Mouse (Mus musculus): ENCODE data around the gene 4931417E11Rik. TPM values are rescaled to one million over a fixed set of nuclear protein-coding genes. Genes with fewer than 3 reads are reported as not detected.

4931417E11Rik gene
- total RNA-seq (2017): not detected in 2 replicates

DNA sequence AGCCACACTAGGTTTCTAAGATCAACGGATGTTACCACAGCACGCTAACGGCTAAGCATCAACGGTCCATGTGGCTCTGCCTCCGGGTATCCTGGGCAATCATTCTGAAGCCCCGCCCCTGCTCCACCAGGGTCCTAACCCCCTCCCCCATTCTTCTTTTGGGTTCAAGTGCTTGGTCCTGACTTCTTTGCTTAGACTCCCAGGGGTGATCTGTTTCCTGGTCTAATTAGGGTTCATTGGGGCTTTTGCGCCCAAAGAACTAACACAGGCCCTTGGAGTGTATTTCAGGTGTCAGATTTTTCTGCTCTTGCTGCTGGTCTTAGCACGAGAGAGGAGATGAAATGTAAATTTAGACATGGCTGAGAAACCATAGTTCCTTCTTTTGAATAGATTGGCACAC is at the start of gene 4931417E11Rik:
Gene 4931417E11Rik, minus strand, starts transcription at position 101 of the 400 bp plus-strand sequence.
- no peak for ATAC-seq (ENCODE audit: extremely low read depth, insufficient number of reproducible peaks, low FRiP score, poor library complexity, severe bottlenecking)

DNA sequence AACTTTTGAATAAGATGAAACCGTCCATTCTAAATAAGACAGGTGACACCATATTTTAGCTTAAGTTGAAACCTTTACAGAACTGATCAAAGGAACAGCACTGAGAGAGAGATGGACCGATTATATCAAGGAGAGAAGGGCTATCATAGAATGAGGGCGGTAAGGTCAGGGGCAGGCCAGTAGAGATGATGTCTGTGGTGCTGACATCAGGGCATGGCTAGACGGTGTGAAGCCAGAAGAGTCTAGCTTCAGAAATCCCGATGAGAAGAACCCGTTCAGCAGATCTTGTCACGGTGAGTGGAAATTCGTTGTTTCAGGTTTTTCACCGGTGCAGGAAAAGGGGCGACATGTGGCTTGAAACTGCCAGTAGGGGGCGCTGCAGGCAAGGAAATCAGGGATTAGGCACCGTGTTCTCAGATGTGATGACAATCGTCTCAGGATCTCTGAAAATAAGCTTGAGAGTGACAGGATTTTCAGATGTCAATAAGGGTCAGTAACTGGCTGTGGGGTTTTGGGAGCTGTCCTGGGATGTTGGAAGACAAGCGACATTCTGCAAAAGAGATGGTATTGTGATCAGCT is 48.4 kb upstream of the 4931417E11Rik start:
- no peak for ATAC-seq (ENCODE audit: extremely low read depth, insufficient number of reproducible peaks, low FRiP score, poor library complexity, severe bottlenecking)

- no peak for ATAC-seq (ENCODE audit: extremely low read depth, insufficient number of reproducible peaks, low FRiP score, poor library complexity, severe bottlenecking)
Measured at GRCm38 (mm10) chr6:73512907-73513306, 43.4 kb upstream of the 4931417E11Rik start.

DNA sequence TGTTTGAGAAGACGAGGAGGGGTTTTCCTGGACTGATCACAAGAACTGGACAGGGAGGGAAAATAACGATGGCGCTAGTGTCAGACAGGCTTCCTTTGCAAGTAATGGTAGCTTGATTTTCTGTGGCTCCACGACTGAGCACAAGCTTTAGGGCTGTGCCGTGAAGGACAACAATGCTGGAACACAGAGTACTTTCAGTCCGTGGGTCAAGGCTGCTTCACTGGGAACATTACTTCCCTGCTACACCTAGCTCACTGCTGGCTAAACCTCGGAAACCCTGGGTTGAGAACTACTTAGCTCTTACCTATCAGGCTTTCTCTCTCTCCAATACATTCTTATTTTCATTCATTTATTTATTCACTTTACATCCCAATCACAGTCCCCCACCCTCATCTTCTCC is 30.2 kb upstream of the 4931417E11Rik start:
- no peak for ATAC-seq (ENCODE audit: extremely low read depth, insufficient number of reproducible peaks, low FRiP score, poor library complexity, severe bottlenecking)

DNA sequence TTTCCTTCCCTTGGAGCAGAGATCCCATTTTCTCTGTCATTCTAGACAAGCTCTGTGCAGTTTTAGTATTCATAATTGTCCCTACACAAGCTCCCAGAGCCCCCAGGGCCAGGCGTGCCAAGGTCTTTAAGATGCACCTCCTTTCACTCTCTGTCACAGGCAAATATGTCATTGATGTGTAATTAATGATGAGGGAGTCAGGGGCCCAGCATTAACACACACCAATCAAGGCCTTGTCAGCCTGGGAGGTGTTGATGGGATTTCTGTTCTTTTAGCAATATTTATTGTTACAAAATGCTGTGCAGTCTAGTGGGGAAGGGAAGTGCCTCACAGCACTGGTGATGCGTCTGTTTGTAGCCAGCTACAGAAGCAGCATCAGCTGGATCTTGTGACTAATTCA is 27.9 kb upstream of the 4931417E11Rik start:
- ATAC-seq (ENCODE audit: extremely low read depth, insufficient number of reproducible peaks, low FRiP score, poor library complexity, severe bottlenecking): no peak

GRCm38 (mm10) chr6:73490524-73490923 is 21.1 kb upstream of the 4931417E11Rik start:
- no peak for ATAC-seq (ENCODE audit: extremely low read depth, insufficient number of reproducible peaks, low FRiP score, poor library complexity, severe bottlenecking)

- ATAC-seq (ENCODE audit: extremely low read depth, insufficient number of reproducible peaks, low FRiP score, poor library complexity, severe bottlenecking): no peak
Measured at GRCm38 (mm10) chr6:73485616-73486015, 16.1 kb upstream of the 4931417E11Rik start.

DNA sequence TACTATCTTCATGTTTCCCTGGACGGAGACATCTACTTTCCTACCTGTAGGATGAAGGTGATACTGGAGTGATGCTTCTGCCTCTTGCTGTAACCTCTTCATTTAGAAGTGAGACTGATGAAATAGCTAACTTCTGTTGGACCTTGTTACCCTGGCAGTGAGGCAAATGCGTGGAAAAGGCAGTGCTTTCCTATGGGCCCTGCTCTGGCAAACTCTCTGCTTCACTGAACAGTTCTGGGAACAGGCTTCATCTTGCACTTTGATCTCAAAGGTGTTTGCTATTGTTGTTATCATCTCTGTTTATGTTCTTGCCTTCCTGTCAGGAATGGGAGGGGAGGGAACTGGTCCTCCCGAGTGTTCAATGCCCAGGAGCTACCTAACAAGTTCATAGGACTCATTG is 3.4 kb downstream of the 4931417E11Rik start:
- no peak for ATAC-seq (ENCODE audit: extremely low read depth, insufficient number of reproducible peaks, low FRiP score, poor library complexity, severe bottlenecking)

DNA sequence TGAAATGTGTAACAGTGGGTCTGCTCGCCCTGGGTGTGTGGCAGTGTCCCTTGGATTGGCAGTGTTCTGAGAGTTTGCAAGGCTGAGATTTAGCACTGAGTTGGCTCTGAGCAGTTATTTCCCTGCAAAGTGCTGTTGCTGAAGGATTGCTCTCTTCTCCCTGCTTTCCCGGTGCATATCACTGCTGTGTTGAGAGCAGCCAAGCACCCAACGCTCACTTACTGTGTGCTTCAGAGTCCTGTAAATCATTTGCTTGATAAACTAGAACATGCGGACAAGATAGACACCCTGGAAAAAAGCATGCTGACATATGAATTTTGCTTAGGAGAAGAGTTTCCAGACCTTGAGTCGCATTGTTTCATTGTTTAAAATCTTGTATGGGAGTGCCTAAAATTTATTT is 6.9 kb downstream of the 4931417E11Rik start:
- no peak for ATAC-seq (ENCODE audit: extremely low read depth, insufficient number of reproducible peaks, low FRiP score, poor library complexity, severe bottlenecking)

DNA sequence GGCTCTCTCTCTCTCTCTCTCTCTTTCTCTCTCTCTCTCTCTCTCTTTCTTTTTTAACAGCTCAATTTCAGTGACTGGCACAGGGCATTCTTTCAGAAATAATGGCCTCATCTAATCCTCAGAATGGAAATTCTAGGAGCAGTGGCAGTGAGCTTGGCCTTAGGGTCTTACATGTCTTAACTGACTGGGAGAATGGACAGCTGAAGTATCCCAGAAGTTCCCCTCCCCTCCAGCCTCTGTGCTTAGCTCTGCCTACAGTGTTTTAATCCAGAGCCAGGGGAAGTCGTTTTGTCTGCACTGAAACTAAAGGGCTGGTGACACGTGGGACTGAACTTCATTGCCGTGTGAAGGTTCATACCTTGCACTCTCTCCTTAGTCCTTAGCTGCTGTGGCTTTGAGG is 35.6 kb downstream of the 4931417E11Rik start:
- ATAC-seq (ENCODE audit: extremely low read depth, insufficient number of reproducible peaks, low FRiP score, poor library complexity, severe bottlenecking): no peak

- ATAC-seq (ENCODE audit: extremely low read depth, insufficient number of reproducible peaks, low FRiP score, poor library complexity, severe bottlenecking): no peak
Measured at GRCm38 (mm10) chr6:73428618-73429336, 40.7 kb downstream of the 4931417E11Rik start.

DNA sequence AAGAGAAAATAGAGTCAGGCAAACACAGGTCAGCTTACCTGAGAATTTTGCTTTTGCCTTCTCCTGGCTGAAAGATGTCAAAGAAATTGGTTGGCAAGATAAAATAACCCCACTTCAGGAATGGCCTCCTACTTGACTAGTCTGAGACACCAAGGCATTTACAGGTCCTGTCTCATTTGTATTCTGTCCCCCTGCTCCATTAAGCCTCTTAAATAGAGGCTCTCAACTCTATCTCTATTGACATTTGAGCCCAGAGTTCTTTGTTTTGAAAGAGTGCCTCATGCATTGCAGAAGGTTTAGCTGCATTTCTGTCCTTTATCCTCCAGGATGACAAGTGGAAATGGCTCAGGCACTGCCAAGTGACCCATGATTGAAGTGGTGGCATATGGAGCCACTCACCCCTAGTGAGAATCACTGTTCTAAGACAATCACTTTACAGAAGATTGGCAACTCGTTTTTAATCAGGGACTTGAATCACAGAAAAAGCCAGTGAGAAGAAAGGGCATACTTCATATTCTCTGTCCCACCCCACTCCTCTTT is 42.1 kb downstream of the 4931417E11Rik start:
- ATAC-seq (ENCODE audit: extremely low read depth, insufficient number of reproducible peaks, low FRiP score, poor library complexity, severe bottlenecking): no peak

Other genes starting within 250 kb of the 4931417E11Rik start
- under 0.01 and 0.12 TPM in 2 replicates for gene Dnah6, start 248.0 kb downstream of the 4931417E11Rik start, total RNA-seq (2017)
- gene Suclg1, start 221.3 kb downstream of the 4931417E11Rik start, total RNA-seq (2017): 63.7 and 82.0 TPM in 2 replicates

Data from neutrophil, adult 5-6 weeks (primary cell).